Mouse (Mus musculus) hindbrain, embryonic 13.5 days (tissue): ENCODE results near the gene Romo1. TPM values are rescaled to one million over a fixed set of nuclear protein-coding genes. Genes with fewer than 3 reads are reported as not detected.
A peak's percentile ranks its signal among the peaks of the same experiment; 100 is the strongest.

Experiments used
- ATAC-seq: fragments of 200-750 bp; cut with Nextera tagmentation; 2 replicates; pipeline ENCODE4 v1.8.0; 2017; ENCODE audit warnings: moderate TSS enrichment; ENCODE audit not compliant: low FRiP score
- H3K27ac ChIP-seq: fragments of 300-500 bp; sonication (generic); 2 replicates; pipeline ENCODE4 v1.5.1; 2015; ENCODE audit warnings: inconsistent platforms, mild to moderate bottlenecking, moderate library complexity
- H3K27me3 ChIP-seq: fragments of 300-500 bp; sonication (generic); 2 replicates; pipeline ENCODE4 v1.6.1; 2015; ENCODE audit warnings: mild to moderate bottlenecking, inconsistent platforms
- H3K36me3 ChIP-seq: fragments of 300-500 bp; sonication (generic); 2 replicates; pipeline ENCODE4 v1.6.1; 2015; ENCODE audit warnings: mild to moderate bottlenecking, inconsistent platforms
- H3K4me1 ChIP-seq: fragments of 300-500 bp; sonication (generic); replicated peaks from 2 replicates; pipeline ENCODE4 v1.6.1; 2015; ENCODE audit warnings: inconsistent platforms
- H3K4me2 ChIP-seq: fragments of 300-500 bp; sonication (generic); 2 replicates; pipeline ENCODE4 v1.6.1; 2015; ENCODE audit warnings: inconsistent platforms, mild to moderate bottlenecking, moderate library complexity
- H3K4me3 ChIP-seq: fragments of 300-500 bp; sonication (generic); 2 replicates; pipeline ENCODE4 v1.5.1; 2015; ENCODE audit warnings: mild to moderate bottlenecking, inconsistent platforms
- H3K9ac ChIP-seq: fragments of 300-500 bp; sonication (generic); 2 replicates; pipeline ENCODE4 v1.6.1; 2015; ENCODE audit warnings: mild to moderate bottlenecking, inconsistent platforms
- H3K9me3 ChIP-seq: fragments of 300-500 bp; sonication (generic); 2 replicates; pipeline ENCODE4 v1.6.1; 2016; ENCODE audit warnings: inconsistent platforms
- WGBS: fragments of 180-500 bp; shearing (Covaris S2); methylation state at CpG from one replicate; pipeline ENCODE4 v1.1.7; 2015; 5-methylcytosine and 5-hydroxymethylcytosine counted together
- polyA plus RNA-seq: library from polyadenylated mRNA; unstranded; fragments of >200 nt; fragmentation: Nextera tagmentation; extraction: Ambion mirVana; gene quantifications from 2 replicates; pipeline ENCODE4 v1.2.1, GENCODE M21; 2015

The Romo1 gene
- polyA plus RNA-seq, 1 experiment from 2014 or later, result 462 TPM

DNA sequence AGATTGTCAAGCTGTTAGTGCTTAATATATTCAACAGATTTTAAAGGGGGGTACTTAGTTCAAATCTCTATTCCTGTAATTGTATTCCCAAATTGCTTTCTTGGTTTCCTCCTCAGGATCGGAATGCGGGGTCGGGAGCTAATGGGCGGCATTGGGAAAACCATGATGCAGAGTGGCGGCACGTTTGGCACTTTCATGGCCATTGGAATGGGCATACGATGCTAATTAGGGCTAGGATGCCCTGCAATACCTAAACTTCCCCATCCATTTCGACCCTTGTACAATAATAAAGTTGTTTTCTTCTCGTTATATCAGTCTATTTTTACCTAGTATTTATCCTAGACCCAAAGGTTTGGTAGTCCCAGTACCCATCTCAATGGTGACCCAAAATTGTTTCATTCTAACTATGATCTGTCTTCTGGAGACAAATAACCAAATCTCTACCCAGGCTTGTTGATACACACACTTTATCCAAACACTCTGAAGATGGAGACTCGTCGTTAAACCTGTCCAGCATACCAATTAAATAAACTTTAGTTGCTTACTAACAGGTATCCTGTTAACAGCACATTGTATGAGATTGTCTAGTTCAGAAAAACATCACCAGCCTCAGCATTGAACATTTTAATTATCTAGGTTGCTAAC, 1.8 kb downstream of the Romo1 start:
- Histone ChIP-seq H3K27me3 (no peaks in the 10 kb centered on the region), H3K36me3 (peaks cover 35% of the 10 kb centered on the region), H3K4me3 (peak overlapping the region; percentile 74; the same call in 1 of the 2 replicates), H3K9ac (no peak overlapping the region), H3K4me1 (peaks cover 23% of the 10 kb centered on the region), H3K27ac (no peak overlapping the region), H3K9me3 (no peaks in the 10 kb centered on the region), H3K4me2 (peak overlapping the region; percentile 74)
- WGBS, result 65% methylated on average over 11 of the region's 11 CpGs
- no peak for ATAC-seq

DNA sequence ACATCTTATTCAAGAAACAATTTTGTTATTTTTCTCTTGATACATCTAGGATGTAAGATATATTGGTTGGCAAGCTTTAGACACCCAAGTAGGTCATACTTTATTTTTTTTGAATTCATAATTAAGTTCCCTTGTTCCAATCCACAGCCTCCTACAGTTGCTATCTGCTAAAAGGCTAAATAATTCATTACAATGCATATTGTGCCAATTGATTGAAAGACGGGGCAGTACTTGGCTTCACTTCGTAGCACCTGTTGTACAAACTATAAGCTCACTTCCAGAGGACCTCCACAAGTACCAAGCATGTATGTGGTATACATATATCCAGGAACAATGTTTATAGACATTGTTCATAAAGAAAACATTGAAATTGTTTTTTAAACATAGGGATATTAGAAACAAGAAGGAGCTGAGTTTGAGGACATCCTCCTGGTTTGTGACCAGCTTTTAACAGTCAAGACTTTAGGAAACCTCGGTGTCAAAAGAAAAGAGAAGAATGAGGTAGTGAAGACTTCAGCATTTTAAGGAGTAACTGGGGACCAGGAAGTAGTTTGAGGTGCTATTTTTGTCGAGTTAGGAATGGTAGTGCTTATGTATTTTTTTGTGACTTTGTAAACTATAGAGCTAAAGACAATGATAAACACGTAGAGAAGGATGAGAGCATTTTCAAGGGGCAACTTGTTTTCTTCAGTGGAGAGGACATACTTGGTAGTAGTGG, 2.6 kb downstream of the Romo1 start:
- Histone ChIP-seq H3K4me3 (no peak overlapping the region), H3K36me3 (peaks cover 35% of the 10 kb centered on the region)
- 71% methylated on average over 5 of the region's 5 CpGs for WGBS

DNA sequence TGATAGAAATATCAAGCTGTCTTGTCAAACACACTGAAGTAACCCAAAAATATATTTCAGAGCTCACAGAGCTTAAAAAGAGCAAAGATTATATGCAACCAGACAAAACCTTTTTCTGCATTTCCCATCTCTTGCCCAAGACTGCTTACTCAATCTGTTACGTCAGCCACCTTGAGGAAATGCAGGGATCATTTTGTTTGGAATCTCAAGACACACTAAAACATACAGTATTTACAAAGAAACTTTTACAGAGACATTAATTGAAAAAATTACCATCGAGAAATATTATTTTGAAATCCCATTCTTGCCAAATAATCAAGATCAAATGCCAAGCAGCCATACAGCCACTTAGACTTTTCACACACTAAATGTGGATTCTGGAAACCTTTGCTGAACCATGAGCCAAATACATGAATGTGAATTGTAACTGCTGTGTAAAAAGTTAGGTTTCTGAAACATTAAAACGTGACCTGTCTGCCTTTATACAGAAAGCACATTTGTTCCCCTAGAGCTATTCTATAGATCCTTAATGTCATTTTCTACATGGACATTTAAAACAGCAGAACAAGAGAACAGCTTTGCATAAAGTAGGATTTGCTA, 3.6 kb downstream of the Romo1 start:
- peaks cover 35% of the 10 kb centered on the region for H3K36me3 ChIP-seq
- WGBS, result 93% methylated on average over 3 of the region's 3 CpGs
- H3K4me2 ChIP-seq, result no peak overlapping the region
- no peak overlapping the region for H3K4me3 ChIP-seq
- no peaks in the 10 kb centered on the region for H3K9me3 ChIP-seq
- no peaks in the 10 kb centered on the region for H3K27me3 ChIP-seq
- no peak overlapping the region for H3K9ac ChIP-seq
- ATAC-seq, result no peak
- H3K27ac ChIP-seq, result no peak overlapping the region
- peaks cover 23% of the 10 kb centered on the region for H3K4me1 ChIP-seq

More for the DNA sequence above, 2.6 kb downstream of the Romo1 start:
- Histone ChIP-seq H3K27me3 (no peaks in the 10 kb centered on the region), H3K4me2 (no peak overlapping the region), H3K27ac (no peak overlapping the region), H3K9ac (no peak overlapping the region), H3K9me3 (no peaks in the 10 kb centered on the region), H3K4me1 (peaks cover 23% of the 10 kb centered on the region)
- no peak for ATAC-seq

DNA sequence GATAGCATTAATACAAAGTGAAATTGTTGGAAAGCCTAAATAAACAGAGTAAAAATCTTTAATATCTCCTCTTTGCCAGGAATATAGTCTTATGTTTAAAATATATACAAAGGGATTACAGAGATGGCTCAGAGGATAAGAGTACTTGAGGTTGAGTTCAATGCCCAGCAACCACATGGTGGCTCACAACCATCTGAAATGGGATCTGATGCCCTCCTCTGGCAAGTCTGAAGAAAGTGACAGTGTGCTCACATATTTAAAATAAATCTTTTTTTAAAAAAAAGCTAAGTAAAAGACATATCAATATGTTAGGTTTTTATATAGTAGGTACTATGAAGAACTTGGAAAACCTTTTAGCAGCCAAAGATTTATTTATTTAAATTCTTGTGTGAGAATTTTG, 7.7 kb downstream of the Romo1 start:
- Histone ChIP-seq H3K9me3 (no peaks in the 10 kb centered on the region), H3K36me3 (peaks cover 57% of the 10 kb centered on the region), H3K9ac (no peak overlapping the region), H3K27ac (no peak overlapping the region), H3K4me3 (no peak overlapping the region), H3K4me2 (no peak overlapping the region), H3K27me3 (no peaks in the 10 kb centered on the region), H3K4me1 (no peaks in the 10 kb centered on the region)
- ATAC-seq, result no peak

DNA sequence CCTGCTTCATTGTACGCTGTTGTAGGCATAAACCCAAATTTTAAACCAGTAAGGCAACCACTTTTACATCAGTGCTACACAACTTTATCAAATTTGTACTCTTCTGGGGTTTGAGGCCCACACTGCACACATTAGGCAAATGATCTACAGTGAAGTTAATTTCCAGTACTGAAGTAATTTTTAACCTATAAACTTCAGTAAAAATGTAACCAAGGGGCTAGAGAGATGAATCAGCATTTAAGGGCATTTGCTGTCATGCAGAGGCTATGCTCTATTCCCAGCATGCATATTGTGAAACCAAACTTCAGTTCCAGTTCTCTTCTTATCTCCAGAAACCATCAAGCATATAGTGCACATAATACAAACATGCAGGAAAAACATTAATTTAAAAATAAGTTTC, 21.6 kb downstream of the Romo1 start:
- H3K27ac ChIP-seq, result no peak overlapping the region
- H3K9me3 ChIP-seq, result no peaks in the 10 kb centered on the region
- H3K9ac ChIP-seq, result no peak overlapping the region
- no peaks in the 10 kb centered on the region for H3K27me3 ChIP-seq
- no peak for ATAC-seq
- peaks cover 78% of the 10 kb centered on the region for H3K36me3 ChIP-seq
- no peak overlapping the region for H3K4me2 ChIP-seq
- H3K4me1 ChIP-seq, result no peaks in the 10 kb centered on the region
- WGBS, result 98% methylated on average over 1 of the region's 1 CpGs
- no peak overlapping the region for H3K4me3 ChIP-seq

DNA sequence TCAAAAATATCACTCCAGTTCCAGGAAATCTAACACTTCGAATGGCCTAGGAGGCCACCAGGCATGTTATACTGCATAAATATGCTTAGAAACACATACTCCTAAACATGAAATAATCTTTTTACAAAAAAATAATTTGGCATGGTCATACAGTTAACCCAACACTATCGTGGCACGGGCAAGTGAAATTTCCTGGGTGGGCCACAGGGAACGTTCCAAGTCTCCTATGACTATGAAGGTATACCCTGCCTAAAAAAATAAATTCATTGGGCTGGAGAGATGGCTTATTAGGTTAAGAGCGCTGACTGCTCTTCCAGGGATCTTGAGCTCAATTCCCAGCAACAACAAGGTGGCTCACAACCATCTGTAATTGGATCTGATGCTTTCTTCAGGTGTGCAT, 22.7 kb downstream of the Romo1 start:
- no peaks in the 10 kb centered on the region for H3K27me3 ChIP-seq
- H3K4me2 ChIP-seq, result no peak overlapping the region
- H3K9ac ChIP-seq, result no peak overlapping the region
- peaks cover 81% of the 10 kb centered on the region for H3K36me3 ChIP-seq
- ATAC-seq, result no peak
- H3K4me3 ChIP-seq, result no peak overlapping the region
- WGBS, result 96% methylated on average over 5 of the region's 5 CpGs
- no peaks in the 10 kb centered on the region for H3K4me1 ChIP-seq
- H3K27ac ChIP-seq, result no peak overlapping the region
- H3K9me3 ChIP-seq, result no peaks in the 10 kb centered on the region

DNA sequence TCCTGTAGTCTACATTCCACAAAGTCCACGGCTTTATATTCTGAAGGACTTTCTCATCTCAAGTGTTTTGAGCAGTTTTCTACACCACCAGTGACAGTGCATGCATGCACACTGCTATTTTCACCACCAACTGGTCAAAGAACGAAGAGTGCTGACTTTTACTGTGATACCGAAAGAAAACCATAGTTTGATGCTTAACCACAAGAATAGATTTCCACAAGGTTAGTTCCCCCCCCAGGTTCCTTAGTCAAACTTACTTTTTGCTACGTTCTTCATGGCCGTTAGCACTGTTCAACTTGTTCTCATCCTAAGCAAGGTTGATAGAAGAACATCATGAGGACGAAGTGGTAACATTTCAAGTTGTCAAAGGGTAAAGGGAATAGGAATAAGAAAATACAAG, 33.2 kb downstream of the Romo1 start:
- no peak for ATAC-seq
- Histone ChIP-seq H3K36me3 (peaks cover 33% of the 10 kb centered on the region), H3K9me3 (no peaks in the 10 kb centered on the region), H3K4me3 (no peak overlapping the region; the same call in 1 of the 2 replicates), H3K4me2 (0 out of 2 replicates have a peak overlapping the region, but pooled peaks have one; percentile 23), H3K27me3 (no peaks in the 10 kb centered on the region), H3K9ac (no peak overlapping the region), H3K27ac (no peak overlapping the region), H3K4me1 (peaks cover 32% of the 10 kb centered on the region)
- WGBS, result 93% methylated on average over 6 of the region's 6 CpGs

DNA sequence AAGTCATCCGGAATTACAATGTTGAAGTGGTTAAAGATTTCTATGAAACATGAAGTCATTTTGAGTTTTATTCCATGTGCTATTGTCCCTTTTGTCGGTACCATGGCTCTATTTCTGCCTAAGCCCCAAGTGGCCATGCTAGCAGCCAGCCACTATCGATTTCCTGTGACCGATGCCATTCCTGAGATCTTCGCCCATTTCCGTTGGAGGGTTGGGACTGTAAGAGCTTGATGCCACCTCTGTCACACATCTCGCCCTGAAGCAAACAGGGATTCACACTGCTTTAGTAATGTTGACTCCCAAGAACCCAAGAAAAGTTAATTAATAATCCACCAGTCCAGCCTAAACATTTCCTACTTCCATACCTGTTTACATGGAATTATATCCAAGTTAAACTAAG, 33.8 kb downstream of the Romo1 start:
- H3K36me3 ChIP-seq, result peaks cover 27% of the 10 kb centered on the region
- ATAC-seq, result no peak
- H3K4me3 ChIP-seq, result peak overlapping the region; percentile 25
- no peaks in the 10 kb centered on the region for H3K27me3 ChIP-seq
- H3K27ac ChIP-seq, result no peak overlapping the region
- peaks cover 32% of the 10 kb centered on the region for H3K4me1 ChIP-seq
- WGBS, result 85% methylated on average over 7 of the region's 7 CpGs
- no peaks in the 10 kb centered on the region for H3K9me3 ChIP-seq
- H3K9ac ChIP-seq, result peak overlapping the region; percentile 60; the same call in 1 of the 2 replicates
- peak overlapping the region; percentile 77 for H3K4me2 ChIP-seq

DNA sequence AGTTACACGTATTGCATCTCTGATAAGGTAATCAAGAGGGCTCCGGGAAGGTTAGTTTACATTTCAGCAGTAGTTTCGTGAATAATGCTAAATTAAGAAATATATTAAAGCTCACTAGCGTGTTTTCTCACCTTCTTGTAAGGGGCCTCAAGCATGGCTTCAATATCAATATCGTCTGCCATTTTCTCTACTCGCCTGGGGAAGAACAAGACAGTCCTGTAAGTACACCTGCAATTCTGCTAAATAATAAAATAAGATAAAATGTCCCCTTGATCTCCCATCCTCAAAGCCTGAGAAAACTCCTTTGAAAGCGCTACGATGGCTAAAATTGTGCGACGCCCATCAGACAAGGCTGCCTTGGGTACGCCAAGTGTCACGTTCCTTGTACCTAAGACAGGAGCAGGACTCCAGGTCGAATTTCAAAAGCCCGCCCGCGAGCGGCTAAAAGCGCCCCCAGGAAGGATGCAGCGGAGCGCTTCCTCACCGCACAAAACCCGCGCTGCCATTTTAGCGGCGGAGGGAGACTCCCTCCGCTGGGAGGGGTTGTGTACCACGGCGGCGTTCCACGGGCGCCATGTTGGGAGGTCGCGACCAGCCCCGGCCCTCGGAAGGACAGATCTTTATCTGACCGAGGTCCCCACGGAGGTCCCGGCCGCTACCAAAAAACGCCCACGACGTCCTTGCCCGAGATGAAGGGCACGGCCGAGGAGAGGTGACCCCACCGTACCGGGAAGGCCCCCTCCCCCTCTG, 35.4 kb downstream of the Romo1 start:
- peak overlapping the region; percentile 100 for H3K9ac ChIP-seq
- no peaks in the 10 kb centered on the region for H3K27me3 ChIP-seq
- peak overlapping the region; percentile 96 for H3K4me3 ChIP-seq
- peak overlapping the region; percentile 77 for H3K4me2 ChIP-seq
- peaks cover 32% of the 10 kb centered on the region for H3K4me1 ChIP-seq
- WGBS, result 1% methylated on average over 47 of the region's 47 CpGs
- H3K36me3 ChIP-seq, result peaks cover 18% of the 10 kb centered on the region
- ATAC-seq, result peak; percentile 43
- peak overlapping the region; percentile 99 for H3K27ac ChIP-seq
- no peaks in the 10 kb centered on the region for H3K9me3 ChIP-seq

DNA sequence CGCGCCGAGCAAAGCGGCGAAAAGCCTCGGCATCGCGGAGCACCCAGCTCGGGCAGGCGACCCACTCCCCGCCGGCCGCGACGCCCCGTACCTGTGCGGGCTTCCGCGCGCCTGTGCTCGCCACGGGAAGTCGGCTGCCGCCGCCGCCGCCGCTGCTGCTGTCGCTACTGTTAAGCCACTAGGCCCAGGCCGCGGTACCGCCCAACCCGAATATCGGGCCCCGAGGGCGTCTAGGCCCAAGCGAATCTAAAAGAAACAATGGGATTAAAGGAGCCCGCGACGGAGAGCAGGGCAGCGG, 35.9 kb downstream of the Romo1 start:
- WGBS, result under 1% methylated on average over 39 of the region's 41 CpGs
- no peak; the same call in none of the 2 replicates for ATAC-seq
- no peaks in the 10 kb centered on the region for H3K27me3 ChIP-seq
- peak overlapping the region; percentile 100 for H3K9ac ChIP-seq
- H3K36me3 ChIP-seq, result peaks cover 16% of the 10 kb centered on the region
- H3K4me1 ChIP-seq, result peaks cover 32% of the 10 kb centered on the region
- no peaks in the 10 kb centered on the region for H3K9me3 ChIP-seq
- H3K4me2 ChIP-seq, result peak overlapping the region; percentile 77; the same call in 1 of the 2 replicates
- peak overlapping the region; percentile 99 for H3K27ac ChIP-seq
- H3K4me3 ChIP-seq, result peak overlapping the region; percentile 96

DNA sequence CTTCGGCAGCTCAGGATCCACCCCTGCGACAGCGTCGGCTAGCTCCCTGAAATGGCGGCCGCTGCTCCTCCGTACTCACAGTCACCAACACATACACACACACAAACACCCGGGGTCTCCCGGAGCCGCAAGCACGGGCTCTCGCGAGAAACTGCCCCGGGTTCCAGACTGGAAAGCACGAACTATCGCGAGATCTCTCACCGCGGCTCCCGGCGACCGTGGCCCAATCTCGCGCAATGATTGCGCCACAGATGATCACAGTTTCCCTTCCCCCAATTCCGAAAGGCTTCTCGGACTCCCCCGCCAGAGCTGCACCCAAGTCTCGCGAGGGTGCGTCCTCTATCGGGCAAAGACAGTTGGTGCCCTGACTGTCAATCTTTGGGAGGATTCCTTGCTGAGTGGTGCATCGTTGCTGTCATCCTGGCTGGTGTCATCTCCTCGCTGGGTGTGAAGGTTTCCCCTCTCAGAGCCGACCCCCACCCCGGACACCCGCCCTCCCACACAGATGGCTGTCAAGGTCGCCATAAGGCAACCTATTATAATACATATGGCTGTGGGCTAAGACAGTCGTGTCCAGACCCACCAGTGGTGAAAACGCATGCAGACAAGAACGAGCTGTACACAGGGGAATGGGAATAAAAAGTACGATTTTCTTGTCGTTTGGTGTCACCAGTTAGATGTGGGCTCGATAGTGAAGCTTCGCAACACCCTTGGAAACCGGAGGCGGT, 36.4 kb downstream of the Romo1 start, which contains the start of gene Rbm39:
Rbm39 (minus strand) TSS at position 145 of the 728 bp plus-strand sequence.
- peak; percentile 98 for ATAC-seq
- no peaks in the 10 kb centered on the region for H3K27me3 ChIP-seq
- H3K4me1 ChIP-seq, result peaks cover 32% of the 10 kb centered on the region
- peak within 1 kb of the TSS; percentile 96 for H3K4me3 ChIP-seq
- peak within 1 kb of the TSS; percentile 99 for H3K27ac ChIP-seq
- no peaks in the 10 kb centered on the region for H3K9me3 ChIP-seq
- WGBS, result under 1% methylated on average over 47 of the region's 47 CpGs
- peak within 1 kb of the TSS; percentile 77 for H3K4me2 ChIP-seq
- peaks cover 16% of the 10 kb centered on the region for H3K36me3 ChIP-seq
- peak within 1 kb of the TSS; percentile 100 for H3K9ac ChIP-seq
